Mouse (Mus musculus) intestine, postnatal 0 days (tissue): ENCODE measurements around the gene Ola1. TPM values are rescaled to one million over a fixed set of nuclear protein-coding genes. Genes with fewer than 3 reads are reported as not detected.
A peak's percentile ranks its signal among the peaks of the same experiment; 100 is the strongest.

Source experiments
- ATAC-seq: fragments of 200-750 bp; cut with Nextera tagmentation; 2 replicates; pipeline ENCODE4 v1.8.0; 2017; ENCODE audit warnings: mild to moderate bottlenecking, moderate TSS enrichment, moderate library complexity
- H3K27ac ChIP-seq: fragments of 300-500 bp; sonication (generic); 2 replicates; pipeline ENCODE4 v1.5.1; 2014; ENCODE audit warnings: mild to moderate bottlenecking, low read depth, low read length, moderate library complexity
- H3K27me3 ChIP-seq: fragments of 300-500 bp; sonication (generic); replicated peaks from 2 replicates; pipeline ENCODE4 v1.6.1; 2014; ENCODE audit warnings: low read length, mixed read lengths; ENCODE audit not compliant: control insufficient read depth, insufficient read depth
- H3K36me3 ChIP-seq: fragments of 300-500 bp; sonication (generic); 2 replicates; pipeline ENCODE4 v1.6.1; 2014; ENCODE audit warnings: mild to moderate bottlenecking, moderate library complexity; ENCODE audit not compliant: control insufficient read depth, insufficient read depth
- H3K4me1 ChIP-seq: fragments of 300-500 bp; sonication (generic); replicated peaks from 2 replicates; pipeline ENCODE4 v1.6.1; 2014; ENCODE audit warnings: antibody characterized with exemption, low read length, mixed read lengths; ENCODE audit not compliant: control insufficient read depth, insufficient read depth
- H3K4me2 ChIP-seq: fragments of 300-500 bp; sonication (generic); replicated peaks from 2 replicates; pipeline ENCODE4 v1.6.1; 2014; ENCODE audit warnings: low read depth, mild to moderate bottlenecking, moderate library complexity
- H3K4me3 ChIP-seq: fragments of 300-500 bp; sonication (generic); 2 replicates; pipeline ENCODE4 v1.5.1; 2014; ENCODE audit warnings: low read depth, low read length
- H3K9ac ChIP-seq: fragments of 300-500 bp; sonication (generic); 2 replicates; pipeline ENCODE4 v1.6.1; 2014; ENCODE audit warnings: mild to moderate bottlenecking, low read depth, low read length
- H3K9me3 ChIP-seq: fragments of 300-500 bp; sonication (generic); 2 replicates; pipeline ENCODE4 v1.6.1; 2016; ENCODE audit warnings: mixed run types; ENCODE audit not compliant: control insufficient read depth
- CTCF ChIP-seq: sonication (generic); IDR thresholded peaks from 2 replicates; pipeline ENCODE4 v1.5.1; 2016; ENCODE audit warnings: low read depth, mild to moderate bottlenecking, control low read depth, antibody characterized with exemption, moderate library complexity
- WGBS: fragments of 180-500 bp; shearing (Covaris S2); extraction: QIAGEN DNeasy Blood & Tissue Kit; methylation state at CpG from one replicate; pipeline ENCODE4 v1.1.7; 2014; 5-methylcytosine and 5-hydroxymethylcytosine counted together
- polyA plus RNA-seq: library from polyadenylated mRNA; unstranded; fragments of >200 nt; fragmentation: Nextera tagmentation; extraction: Ambion mirVana; gene quantifications from 2 replicates; pipeline ENCODE4 v1.2.1, GENCODE M21; 2015

The Ola1 gene
- polyA plus RNA-seq, 1 experiment from 2014 or later = 42.3 TPM

DNA sequence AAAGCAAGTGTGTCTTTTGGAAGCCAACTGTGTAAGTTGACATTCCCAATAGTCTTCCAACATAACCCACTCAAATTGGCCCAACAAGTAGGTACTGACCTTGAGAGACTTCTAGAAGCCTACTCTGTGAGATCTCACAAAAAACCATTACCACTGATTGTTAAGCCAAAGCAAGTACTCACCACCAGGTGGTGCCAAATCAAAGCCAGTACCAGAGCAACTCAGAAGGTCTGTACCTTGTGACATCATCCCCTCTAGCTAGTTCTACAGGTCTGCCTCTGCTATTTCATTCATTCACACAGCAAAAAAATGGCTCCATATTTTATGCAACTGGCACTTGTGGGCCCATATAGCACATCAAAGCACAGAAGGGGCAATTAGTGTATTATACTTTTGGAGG, 51.6 kb downstream of the Ola1 start:
- Histone ChIP-seq H3K9me3 (no peaks in the 10 kb centered on the region), H3K4me2 (no peak overlapping the region), H3K9ac (no peak overlapping the region), H3K27me3 (no peaks in the 10 kb centered on the region), H3K27ac (no peak overlapping the region), H3K4me3 (no peak overlapping the region), H3K4me1 (no peaks in the 10 kb centered on the region), H3K36me3 (no peaks in the 10 kb centered on the region)
- ATAC-seq = no peak
- TF ChIP-seq CTCF = peak; percentile 94

GRCm38 (mm10) chr2:73164666-73165065, 54.1 kb downstream of the Ola1 start:
- TF ChIP-seq CTCF = no peak
- no peaks in the 10 kb centered on the region for H3K36me3 ChIP-seq
- H3K27ac ChIP-seq = no peak overlapping the region
- no peaks in the 10 kb centered on the region for H3K9me3 ChIP-seq
- WGBS = 75% methylated on average over 1 of the region's 1 CpGs
- no peak overlapping the region for H3K9ac ChIP-seq
- no peak overlapping the region for H3K4me2 ChIP-seq
- H3K4me1 ChIP-seq = no peaks in the 10 kb centered on the region
- no peak overlapping the region for H3K4me3 ChIP-seq
- ATAC-seq = no peak
- H3K27me3 ChIP-seq = no peaks in the 10 kb centered on the region

DNA sequence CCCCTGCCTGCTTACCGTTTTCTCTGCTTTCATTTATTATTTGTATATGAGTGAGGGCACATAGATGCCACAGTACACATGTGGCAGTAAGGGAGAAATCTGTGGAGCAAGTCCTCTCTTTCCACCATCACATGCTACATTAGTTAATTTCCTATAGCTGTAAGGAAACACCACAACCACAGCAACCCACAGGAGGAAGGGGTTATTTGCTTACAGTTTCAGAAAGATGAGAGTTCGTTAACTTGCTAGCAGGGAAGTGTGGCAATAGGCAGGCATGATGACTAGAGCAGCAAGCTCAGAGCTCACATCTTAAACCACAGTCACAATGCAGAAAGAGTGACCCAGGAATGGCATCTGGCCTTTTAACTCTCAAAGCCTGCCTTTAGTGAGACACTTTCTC, 58.0 kb downstream of the Ola1 start:
- Histone ChIP-seq H3K9ac (no peak overlapping the region), H3K4me3 (no peak overlapping the region), H3K9me3 (no peaks in the 10 kb centered on the region), H3K4me1 (no peaks in the 10 kb centered on the region), H3K36me3 (peaks cover 6% of the 10 kb centered on the region), H3K4me2 (no peak overlapping the region), H3K27ac (no peak overlapping the region), H3K27me3 (no peaks in the 10 kb centered on the region)
- ATAC-seq = no peak
- WGBS = 80% methylated on average over 2 of the region's 2 CpGs
- TF ChIP-seq CTCF = no peak

DNA sequence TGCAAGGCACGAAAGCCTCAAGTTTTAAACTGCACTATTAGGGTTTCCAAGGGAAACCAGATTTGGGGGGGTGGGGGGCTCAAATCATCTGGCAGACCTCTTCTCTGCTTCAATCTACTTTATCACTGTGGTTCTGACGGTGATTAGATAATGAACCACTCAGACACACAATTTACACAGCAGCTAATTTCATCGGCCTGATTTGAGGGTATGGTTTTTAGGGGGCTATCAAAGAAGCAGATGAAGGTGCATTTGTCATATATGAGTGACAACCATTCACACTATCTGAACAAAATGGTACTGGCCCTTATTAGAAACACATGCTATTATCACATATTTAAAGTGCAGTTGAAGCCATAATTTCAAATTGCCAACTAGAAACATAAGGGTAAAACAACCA, 61.5 kb downstream of the Ola1 start:
- no peak overlapping the region for H3K4me3 ChIP-seq
- no peaks in the 10 kb centered on the region for H3K4me1 ChIP-seq
- no peak for ATAC-seq
- H3K4me2 ChIP-seq = no peak overlapping the region
- no peak overlapping the region for H3K27ac ChIP-seq
- TF ChIP-seq CTCF = no peak
- H3K27me3 ChIP-seq = no peaks in the 10 kb centered on the region
- H3K36me3 ChIP-seq = peaks cover 7% of the 10 kb centered on the region
- WGBS = 86% methylated on average over 3 of the region's 3 CpGs
- H3K9ac ChIP-seq = no peak overlapping the region
- H3K9me3 ChIP-seq = no peaks in the 10 kb centered on the region

DNA sequence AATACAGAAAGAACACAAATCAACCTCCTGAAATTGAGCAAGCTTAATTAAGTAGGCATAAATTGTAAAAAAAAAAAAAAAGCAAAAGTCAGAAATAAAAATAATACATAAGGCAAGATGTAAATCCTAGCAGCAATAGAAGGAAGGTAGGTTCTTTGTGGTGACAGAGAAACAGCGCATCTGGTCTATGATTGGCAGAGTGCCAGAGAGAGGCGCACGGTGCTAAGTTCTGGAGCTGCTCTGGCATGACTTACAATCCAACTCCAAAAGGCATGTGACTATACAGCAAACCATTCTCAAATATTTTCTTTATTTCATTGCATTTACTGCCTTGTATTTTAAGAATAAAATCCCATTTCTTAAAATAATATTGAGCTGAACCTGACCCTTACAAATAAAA, 68.2 kb downstream of the Ola1 start:
- no peak overlapping the region for H3K27ac ChIP-seq
- H3K4me2 ChIP-seq = no peak overlapping the region
- no peak overlapping the region for H3K9ac ChIP-seq
- H3K9me3 ChIP-seq = no peaks in the 10 kb centered on the region
- WGBS = 43% methylated on average over 3 of the region's 3 CpGs
- no peaks in the 10 kb centered on the region for H3K4me1 ChIP-seq
- TF ChIP-seq CTCF = no peak
- ATAC-seq = no peak
- no peaks in the 10 kb centered on the region for H3K36me3 ChIP-seq
- H3K4me3 ChIP-seq = no peak overlapping the region
- H3K27me3 ChIP-seq = no peaks in the 10 kb centered on the region

GRCm38 (mm10) chr2:73146111-73146510, 72.6 kb downstream of the Ola1 start:
- no peak overlapping the region for H3K4me2 ChIP-seq
- H3K9me3 ChIP-seq = no peaks in the 10 kb centered on the region
- no peaks in the 10 kb centered on the region for H3K4me1 ChIP-seq
- no peak overlapping the region for H3K4me3 ChIP-seq
- H3K9ac ChIP-seq = no peak overlapping the region
- ATAC-seq = no peak
- H3K27ac ChIP-seq = no peak overlapping the region
- H3K36me3 ChIP-seq = no peaks in the 10 kb centered on the region
- 77% methylated on average over 2 of the region's 2 CpGs for WGBS
- no peak for TF ChIP-seq CTCF
- H3K27me3 ChIP-seq = no peaks in the 10 kb centered on the region

- Histone ChIP-seq H3K36me3 (no peaks in the 10 kb centered on the region), H3K4me2 (no peak overlapping the region), H3K27ac (no peak overlapping the region), H3K9ac (no peak overlapping the region), H3K4me1 (no peaks in the 10 kb centered on the region), H3K4me3 (no peak overlapping the region), H3K9me3 (no peaks in the 10 kb centered on the region), H3K27me3 (no peaks in the 10 kb centered on the region)
- WGBS = 76% methylated on average over 2 of the region's 2 CpGs
- no peak for TF ChIP-seq CTCF
- ATAC-seq = no peak
Observed at GRCm38 (mm10) chr2:73143732-73144131, 75.0 kb downstream of the Ola1 start.
